Mouse (Mus musculus) bone marrow macrophage, adult 2 months (primary cell): ENCODE results near the gene Lrrc8e. TPM values are rescaled to one million over a fixed set of nuclear protein-coding genes. Genes with fewer than 3 reads are reported as not detected.

ENCODE experiments used
- H3K27ac ChIP-seq: 2 replicates; pipeline ENCODE4 v1.5.1; 2012; ENCODE audit warnings: low read depth, low read length; ENCODE audit not compliant: insufficient read depth
- H3K4me1 ChIP-seq: 2 replicates; pipeline ENCODE4 v1.6.1; 2012; ENCODE audit warnings: low read length; ENCODE audit not compliant: control insufficient read depth, insufficient read depth
- H3K4me3 ChIP-seq: 2 replicates; pipeline ENCODE4 v1.5.1; 2012; ENCODE audit warnings: mild to moderate bottlenecking, low read length, moderate library complexity; ENCODE audit not compliant: insufficient read depth
- CTCF ChIP-seq: IDR thresholded peaks from 2 replicates; pipeline ENCODE4 v1.5.1; 2012; ENCODE audit warnings: low read depth, mild to moderate bottlenecking, low read length, moderate library complexity
- POLR2A ChIP-seq: IDR thresholded peaks from 2 replicates; pipeline ENCODE4 v1.6.1; 2012; ENCODE audit warnings: mild to moderate bottlenecking, low read depth, low read length, borderline replicate concordance
- polyA plus RNA-seq: library from polyadenylated mRNA; stranded (reverse); fragments of >200 nt; gene quantifications from 2 replicates; pipeline ENCODE4 v1.2.4, GENCODE M21; 2012; ENCODE audit not compliant: missing spikeins, insufficient read depth, insufficient read length

The Lrrc8e gene
- polyA plus RNA-seq, 1 experiment, result not detected

- Histone ChIP-seq H3K4me1 (peaks cover 16% of the 10 kb centered on the region), H3K27ac (no peak overlapping the region), H3K4me3 (no peak overlapping the region)
- TF ChIP-seq POLR2A (no peak), CTCF (no peak)
Observed at GRCm38 (mm10) chr8:4256911-4257310, 30.3 kb downstream of the Lrrc8e start.

GRCm38 (mm10) chr8:4257350-4257749 is 30.7 kb downstream of the Lrrc8e start:
- Histone ChIP-seq H3K27ac (no peak overlapping the region), H3K4me1 (peaks cover 12% of the 10 kb centered on the region), H3K4me3 (no peak overlapping the region)
- no peak for TF ChIP-seq CTCF
- TF ChIP-seq POLR2A, result no peak

- Histone ChIP-seq H3K27ac (no peak overlapping the region), H3K4me3 (peak overlapping the region; percentile 52)
Observed at GRCm38 (mm10) chr8:4258233-4258632, 31.6 kb downstream of the Lrrc8e start.

GRCm38 (mm10) chr8:4258678-4259077 is 32.1 kb downstream of the Lrrc8e start:
- TF ChIP-seq CTCF, result no peak
- TF ChIP-seq POLR2A, result no peak
- H3K27ac ChIP-seq, result no peak overlapping the region
- H3K4me1 ChIP-seq, result peaks cover 15% of the 10 kb centered on the region
- peak overlapping the region; percentile 52 for H3K4me3 ChIP-seq

More at GRCm38 (mm10) chr8:4258233-4258632, 31.6 kb downstream of the Lrrc8e start:
- peaks cover 12% of the 10 kb centered on the region for H3K4me1 ChIP-seq
- TF ChIP-seq POLR2A, result no peak
- TF ChIP-seq CTCF, result peak; percentile 71

GRCm38 (mm10) chr8:4259125-4259804 is 32.6 kb downstream of the Lrrc8e start, which contains the start of gene Ctxn1:
Ctxn1 (minus strand) TSS chr8:4259274.
- peak within 1 kb of the TSS; percentile 52 for H3K4me3 ChIP-seq
- TF ChIP-seq CTCF, result no peak
- TF ChIP-seq POLR2A, result no peak
- peaks cover 16% of the 10 kb centered on the region for H3K4me1 ChIP-seq
- H3K27ac ChIP-seq, result no peak within 1 kb of the TSS

- no peak overlapping the region for H3K4me3 ChIP-seq
- TF ChIP-seq POLR2A (no peak), CTCF (no peak)
- peaks cover 18% of the 10 kb centered on the region for H3K4me1 ChIP-seq
- no peak overlapping the region for H3K27ac ChIP-seq
Observed at GRCm38 (mm10) chr8:4259805-4260170, 33.2 kb downstream of the Lrrc8e start.

GRCm38 (mm10) chr8:4263105-4263791 is 36.6 kb downstream of the Lrrc8e start:
- H3K4me3 ChIP-seq, result no peak overlapping the region
- H3K4me1 ChIP-seq, result peaks cover 18% of the 10 kb centered on the region
- H3K27ac ChIP-seq, result peak overlapping the region; percentile 38
- TF ChIP-seq CTCF, result no peak
- TF ChIP-seq POLR2A, result no peak

GRCm38 (mm10) chr8:4265160-4265914 is 38.7 kb downstream of the Lrrc8e start:
- H3K27ac ChIP-seq, result no peak overlapping the region
- H3K4me3 ChIP-seq, result no peak overlapping the region
- peaks cover 14% of the 10 kb centered on the region for H3K4me1 ChIP-seq
- no peak for TF ChIP-seq CTCF
- no peak for TF ChIP-seq POLR2A

- Histone ChIP-seq H3K4me1 (peaks cover 14% of the 10 kb centered on the region), H3K4me3 (no peak overlapping the region), H3K27ac (no peak overlapping the region)
- TF ChIP-seq POLR2A (no peak), CTCF (no peak)
Observed at GRCm38 (mm10) chr8:4267627-4268026, 41.0 kb downstream of the Lrrc8e start.

- TF ChIP-seq POLR2A (no peak), CTCF (no peak)
- H3K4me1 ChIP-seq, result peaks cover 4% of the 10 kb centered on the region
- no peak overlapping the region for H3K4me3 ChIP-seq
- H3K27ac ChIP-seq, result no peak overlapping the region
Observed at GRCm38 (mm10) chr8:4269609-4270008, 43.0 kb downstream of the Lrrc8e start.
